Mouse (Mus musculus): ENCODE measurements around the gene Bcl2. TPM values are rescaled to one million over a fixed set of nuclear protein-coding genes. Genes with fewer than 3 reads are reported as not detected.

The Bcl2 gene
- polyA plus RNA-seq, 1 experiment from 2014 or later = 13.4 TPM

GRCm38 (mm10) chr1:106579768-106580167 lies 134.3 kb downstream of the Bcl2 start:
- DNase-seq (ENCODE audit: low spot score) (no peak), ATAC-seq (replicated peaks; ENCODE audit: low FRiP score, low TSS enrichment, low read depth) (no peak)
- H3K36me3 ChIP-seq (ENCODE audit: control insufficient read depth, insufficient read depth, low read length) = no peaks in the 10 kb centered on the region
- H3K4me3 ChIP-seq (ENCODE audit: low read depth, low read length) = no peak overlapping the region
- H3K9me3 ChIP-seq (ENCODE audit: control insufficient read depth, low read length) = no peaks in the 10 kb centered on the region
- no peak overlapping the region for H3K9ac ChIP-seq (ENCODE audit: low read length)
- 82% methylated on average over 1 of the region's 1 CpGs for WGBS
- H3K4me2 ChIP-seq (ENCODE audit: low read length) = no peak overlapping the region
- H3K4me1 ChIP-seq (replicated peaks; ENCODE audit: control insufficient read depth, insufficient read depth, low read length) = peaks cover 6% of the 10 kb centered on the region; the same call in 1 of the 2 replicates
- no peak overlapping the region for H3K27ac ChIP-seq (ENCODE audit: low read depth)
- no peaks in the 10 kb centered on the region for H3K27me3 ChIP-seq (replicated peaks; ENCODE audit: control insufficient read depth, insufficient read depth, low read length)

GRCm38 (mm10) chr1:106572506-106572905 lies 141.6 kb downstream of the Bcl2 start:
- peaks cover 6% of the 10 kb centered on the region; the same call in 1 of the 2 replicates for H3K4me1 ChIP-seq (replicated peaks; ENCODE audit: control insufficient read depth, insufficient read depth, low read length)
- H3K4me2 ChIP-seq (ENCODE audit: low read length) = no peak overlapping the region
- no peak for DNase-seq (ENCODE audit: low spot score)
- H3K4me3 ChIP-seq (ENCODE audit: low read depth, low read length) = no peak overlapping the region
- H3K36me3 ChIP-seq (ENCODE audit: control insufficient read depth, insufficient read depth, low read length) = no peaks in the 10 kb centered on the region
- no peak overlapping the region for H3K27ac ChIP-seq (ENCODE audit: low read depth)
- no peaks in the 10 kb centered on the region for H3K9me3 ChIP-seq (ENCODE audit: control insufficient read depth, low read length)
- H3K27me3 ChIP-seq (replicated peaks; ENCODE audit: control insufficient read depth, insufficient read depth, low read length) = no peaks in the 10 kb centered on the region
- no peak overlapping the region for H3K9ac ChIP-seq (ENCODE audit: low read length)
- no peak for ATAC-seq (replicated peaks; ENCODE audit: low FRiP score, low TSS enrichment, low read depth)
- WGBS = 91% methylated on average over 2 of the region's 2 CpGs

GRCm38 (mm10) chr1:106570870-106571269 lies 143.2 kb downstream of the Bcl2 start:
- Histone ChIP-seq H3K36me3 (ENCODE audit: control insufficient read depth, insufficient read depth, low read length) (no peaks in the 10 kb centered on the region), H3K4me1 (replicated peaks; ENCODE audit: control insufficient read depth, insufficient read depth, low read length) (peaks cover 6% of the 10 kb centered on the region; the same call in 1 of the 2 replicates), H3K9ac (ENCODE audit: low read length) (no peak overlapping the region), H3K27me3 (replicated peaks; ENCODE audit: control insufficient read depth, insufficient read depth, low read length) (no peaks in the 10 kb centered on the region), H3K4me2 (ENCODE audit: low read length) (no peak overlapping the region), H3K27ac (ENCODE audit: low read depth) (no peak overlapping the region), H3K9me3 (ENCODE audit: control insufficient read depth, low read length) (no peaks in the 10 kb centered on the region), H3K4me3 (ENCODE audit: low read depth, low read length) (no peak overlapping the region)
- ATAC-seq (replicated peaks; ENCODE audit: low FRiP score, low TSS enrichment, low read depth) (no peak), DNase-seq (ENCODE audit: low spot score) (no peak)
- 91% methylated on average over 1 of the region's 1 CpGs for WGBS

- Histone ChIP-seq H3K36me3 (ENCODE audit: control insufficient read depth, insufficient read depth, low read length) (no peaks in the 10 kb centered on the region), H3K9ac (ENCODE audit: low read length) (no peak overlapping the region), H3K4me2 (ENCODE audit: low read length) (no peak overlapping the region), H3K27me3 (replicated peaks; ENCODE audit: control insufficient read depth, insufficient read depth, low read length) (no peaks in the 10 kb centered on the region), H3K27ac (ENCODE audit: low read depth) (no peak overlapping the region), H3K4me3 (ENCODE audit: low read depth, low read length) (no peak overlapping the region), H3K4me1 (replicated peaks; ENCODE audit: control insufficient read depth, insufficient read depth, low read length) (peaks cover 6% of the 10 kb centered on the region; the same call in 1 of the 2 replicates), H3K9me3 (ENCODE audit: control insufficient read depth, low read length) (no peaks in the 10 kb centered on the region)
- DNase-seq (ENCODE audit: low spot score) = no peak
- 45% methylated on average over 6 of the region's 6 CpGs for WGBS
- ATAC-seq (replicated peaks; ENCODE audit: low FRiP score, low TSS enrichment, low read depth) = no peak
Measured at GRCm38 (mm10) chr1:106570366-106570765, 143.7 kb downstream of the Bcl2 start.

- Histone ChIP-seq H3K9me3 (ENCODE audit: control insufficient read depth, low read length) (no peaks in the 10 kb centered on the region), H3K4me3 (ENCODE audit: low read depth, low read length) (no peak overlapping the region), H3K36me3 (ENCODE audit: control insufficient read depth, insufficient read depth, low read length) (no peaks in the 10 kb centered on the region), H3K4me2 (ENCODE audit: low read length) (no peak overlapping the region), H3K27ac (ENCODE audit: low read depth) (no peak overlapping the region), H3K4me1 (replicated peaks; ENCODE audit: control insufficient read depth, insufficient read depth, low read length) (peaks cover 6% of the 10 kb centered on the region; the same call in 1 of the 2 replicates), H3K27me3 (replicated peaks; ENCODE audit: control insufficient read depth, insufficient read depth, low read length) (no peaks in the 10 kb centered on the region), H3K9ac (ENCODE audit: low read length) (no peak overlapping the region)
- no peak for ATAC-seq (replicated peaks; ENCODE audit: low FRiP score, low TSS enrichment, low read depth)
- DNase-seq (ENCODE audit: low spot score) = no peak
- 76% methylated on average over 6 of the region's 6 CpGs for WGBS
Measured at GRCm38 (mm10) chr1:106569674-106570073, 144.4 kb downstream of the Bcl2 start.

GRCm38 (mm10) chr1:106568868-106569267 lies 145.2 kb downstream of the Bcl2 start:
- DNase-seq (ENCODE audit: low spot score) (no peak), ATAC-seq (replicated peaks; ENCODE audit: low FRiP score, low TSS enrichment, low read depth) (no peak)
- H3K27ac ChIP-seq (ENCODE audit: low read depth) = no peak overlapping the region
- H3K4me1 ChIP-seq (replicated peaks; ENCODE audit: control insufficient read depth, insufficient read depth, low read length) = peaks cover 6% of the 10 kb centered on the region; the same call in 1 of the 2 replicates
- no peak overlapping the region for H3K9ac ChIP-seq (ENCODE audit: low read length)
- H3K4me2 ChIP-seq (ENCODE audit: low read length) = no peak overlapping the region
- no peaks in the 10 kb centered on the region for H3K9me3 ChIP-seq (ENCODE audit: control insufficient read depth, low read length)
- H3K27me3 ChIP-seq (replicated peaks; ENCODE audit: control insufficient read depth, insufficient read depth, low read length) = no peaks in the 10 kb centered on the region
- WGBS = 63% methylated on average over 3 of the region's 3 CpGs
- no peak overlapping the region for H3K4me3 ChIP-seq (ENCODE audit: low read depth, low read length)
- no peaks in the 10 kb centered on the region for H3K36me3 ChIP-seq (ENCODE audit: control insufficient read depth, insufficient read depth, low read length)

GRCm38 (mm10) chr1:106567506-106567905 lies 146.6 kb downstream of the Bcl2 start:
- H3K9ac ChIP-seq (ENCODE audit: low read length) = no peak overlapping the region
- H3K9me3 ChIP-seq (ENCODE audit: control insufficient read depth, low read length) = no peaks in the 10 kb centered on the region
- H3K4me3 ChIP-seq (ENCODE audit: low read depth, low read length) = no peak overlapping the region
- no peaks in the 10 kb centered on the region for H3K27me3 ChIP-seq (replicated peaks; ENCODE audit: control insufficient read depth, insufficient read depth, low read length)
- no peak overlapping the region for H3K27ac ChIP-seq (ENCODE audit: low read depth)
- no peak overlapping the region for H3K4me2 ChIP-seq (ENCODE audit: low read length)
- H3K36me3 ChIP-seq (ENCODE audit: control insufficient read depth, insufficient read depth, low read length) = no peaks in the 10 kb centered on the region
- H3K4me1 ChIP-seq (replicated peaks; ENCODE audit: control insufficient read depth, insufficient read depth, low read length) = peaks cover 6% of the 10 kb centered on the region; the same call in 1 of the 2 replicates
- ATAC-seq (replicated peaks; ENCODE audit: low FRiP score, low TSS enrichment, low read depth) = no peak
- DNase-seq (ENCODE audit: low spot score) = no peak
- WGBS = 76% methylated on average over 5 of the region's 5 CpGs

GRCm38 (mm10) chr1:106566120-106567086 lies 147.7 kb downstream of the Bcl2 start:
- H3K4me1 ChIP-seq (replicated peaks; ENCODE audit: control insufficient read depth, insufficient read depth, low read length) = peaks cover 6% of the 10 kb centered on the region; the same call in 1 of the 2 replicates
- H3K27me3 ChIP-seq (replicated peaks; ENCODE audit: control insufficient read depth, insufficient read depth, low read length) = no peaks in the 10 kb centered on the region
- no peaks in the 10 kb centered on the region for H3K36me3 ChIP-seq (ENCODE audit: control insufficient read depth, insufficient read depth, low read length)
- H3K27ac ChIP-seq (ENCODE audit: low read depth) = no peak overlapping the region
- no peaks in the 10 kb centered on the region for H3K9me3 ChIP-seq (ENCODE audit: control insufficient read depth, low read length)
- H3K4me2 ChIP-seq (ENCODE audit: low read length) = no peak overlapping the region
- ATAC-seq (replicated peaks; ENCODE audit: low FRiP score, low TSS enrichment, low read depth) (no peak), DNase-seq (ENCODE audit: low spot score) (no peak)
- no peak overlapping the region for H3K4me3 ChIP-seq (ENCODE audit: low read depth, low read length)
- H3K9ac ChIP-seq (ENCODE audit: low read length) = no peak overlapping the region
- WGBS = 76% methylated on average over 6 of the region's 6 CpGs

All from intestine, embryonic 14.5 days (tissue).